Mouse (Mus musculus): ENCODE data around the gene Prr23a2.
"Not testable (repeated sequence)": the region's sequence is repeated elsewhere in the genome, so short reads cannot be mapped to it uniquely, and the experiment has no call there.

Prr23a2 gene

DNA sequence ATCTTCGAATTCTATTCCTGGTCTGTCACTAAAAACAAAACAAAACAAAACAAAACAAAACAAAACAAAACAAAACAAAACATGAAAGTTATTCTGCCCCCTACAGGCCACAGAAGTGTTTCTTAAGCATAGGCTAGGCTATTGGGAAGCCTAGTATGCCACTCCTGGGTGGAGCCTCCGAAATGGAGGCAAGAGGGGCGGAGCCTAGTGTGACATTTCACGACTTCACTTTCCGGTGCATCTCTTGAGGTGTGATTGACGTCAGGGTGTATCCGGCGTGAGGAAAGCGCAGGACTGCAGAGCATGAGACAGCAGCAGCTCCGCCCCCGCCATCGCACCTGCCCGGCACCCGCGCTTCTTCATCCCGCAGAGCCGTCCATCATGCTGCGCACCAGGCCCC lies at the start of gene Prr23a2:
TSS of gene Prr23a2 (plus strand) at position 285 of the 400 bp plus-strand sequence.
- peak; percentile 82 for DNase-seq (ENCODE audit: low spot score)

GRCm38 (mm10) chr9:98807631-98808030 lies 48.7 kb upstream of the Prr23a2 start:
- no peak for DNase-seq (ENCODE audit: low spot score)

- DNase-seq (ENCODE audit: low spot score), result not testable (repeated sequence)
These were observed 46.8 kb upstream of the Prr23a2 start for GRCm38 (mm10) chr9:98809526-98809925.

DNA sequence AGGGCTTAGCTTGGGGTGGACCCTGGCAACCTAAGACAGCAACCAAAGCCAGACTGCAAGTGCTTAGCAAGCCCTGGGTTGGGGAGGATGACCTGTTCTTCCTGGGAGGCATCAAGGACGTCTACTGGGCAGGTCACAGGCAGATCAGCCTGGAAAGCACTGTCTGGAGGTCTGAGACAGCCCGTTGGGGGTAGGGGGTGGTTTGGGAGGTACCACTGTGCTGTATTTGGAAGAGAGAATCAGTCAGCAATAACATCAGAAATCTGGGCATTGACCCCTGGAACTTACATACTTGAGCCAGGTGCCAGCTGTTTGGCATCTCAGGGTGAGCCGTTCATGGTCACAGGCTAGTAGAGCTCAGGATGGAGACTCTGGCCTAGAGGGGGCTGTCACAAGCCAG lies 40.2 kb upstream of the Prr23a2 start:
- no peak for DNase-seq (ENCODE audit: low spot score)

- DNase-seq (ENCODE audit: low spot score), result no peak
These were observed 38.7 kb upstream of the Prr23a2 start for GRCm38 (mm10) chr9:98817592-98817991.

DNA sequence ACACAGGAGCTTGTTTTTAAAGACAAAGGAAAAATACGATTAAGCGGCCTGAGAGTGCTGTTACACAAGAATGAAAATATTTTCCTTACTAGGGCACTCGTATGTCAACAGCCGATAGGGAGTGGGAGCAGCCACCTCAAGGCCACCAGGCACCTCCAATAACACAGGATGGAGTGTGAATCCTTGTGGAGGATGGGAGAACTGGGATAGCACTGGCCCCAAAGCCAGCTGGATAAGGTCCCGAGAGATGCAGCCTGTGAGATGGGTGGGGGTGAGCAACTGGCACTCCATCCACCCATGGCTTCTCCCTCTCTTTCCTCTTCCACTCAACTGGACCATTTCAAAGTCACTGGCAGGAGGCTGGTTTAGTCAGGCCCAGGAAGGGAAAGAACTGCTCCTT lies 37.3 kb upstream of the Prr23a2 start:
- no peak for DNase-seq (ENCODE audit: low spot score)

DNA sequence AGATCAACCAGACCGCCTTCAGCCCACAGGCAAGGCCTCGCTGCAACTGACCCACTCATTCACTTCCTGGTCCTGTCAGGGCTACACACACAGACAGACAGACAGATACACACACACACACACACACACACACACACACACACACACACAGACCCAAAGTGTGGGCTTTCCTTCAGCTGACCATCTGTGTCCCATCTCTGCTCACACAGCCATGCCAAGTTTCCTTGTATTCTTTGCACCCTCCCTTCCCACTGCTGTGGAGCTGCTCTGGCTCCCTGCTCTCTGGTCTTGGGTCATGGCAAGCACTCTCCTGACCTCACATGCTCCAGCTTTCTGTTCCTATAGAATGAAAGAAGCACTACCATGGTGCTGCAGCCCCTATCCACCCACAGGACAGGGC lies 36.8 kb upstream of the Prr23a2 start:
- no peak for DNase-seq (ENCODE audit: low spot score)

DNA sequence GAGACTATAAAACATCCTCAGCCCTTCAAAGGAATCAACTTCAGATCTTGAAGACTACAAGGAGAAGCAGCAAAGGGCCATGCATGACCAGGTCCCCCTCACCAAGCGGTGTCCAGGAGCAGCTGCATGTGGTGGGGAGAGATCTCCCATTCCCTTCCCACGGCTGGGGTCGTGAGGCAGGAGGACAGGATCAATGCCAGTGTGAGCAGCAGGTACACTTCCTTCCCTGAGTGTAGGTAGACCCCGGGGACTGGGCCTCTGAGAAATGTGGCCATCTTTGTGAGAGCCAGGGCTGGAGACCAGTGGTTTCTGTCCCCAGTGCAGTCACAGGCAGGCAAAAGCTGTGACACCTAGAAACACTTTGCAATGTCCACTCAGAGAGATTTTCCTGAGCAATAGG lies 35.8 kb upstream of the Prr23a2 start:
- no peak for DNase-seq (ENCODE audit: low spot score)

GRCm38 (mm10) chr9:98821067-98821466 lies 35.2 kb upstream of the Prr23a2 start:
- DNase-seq (ENCODE audit: low spot score), result no peak

DNA sequence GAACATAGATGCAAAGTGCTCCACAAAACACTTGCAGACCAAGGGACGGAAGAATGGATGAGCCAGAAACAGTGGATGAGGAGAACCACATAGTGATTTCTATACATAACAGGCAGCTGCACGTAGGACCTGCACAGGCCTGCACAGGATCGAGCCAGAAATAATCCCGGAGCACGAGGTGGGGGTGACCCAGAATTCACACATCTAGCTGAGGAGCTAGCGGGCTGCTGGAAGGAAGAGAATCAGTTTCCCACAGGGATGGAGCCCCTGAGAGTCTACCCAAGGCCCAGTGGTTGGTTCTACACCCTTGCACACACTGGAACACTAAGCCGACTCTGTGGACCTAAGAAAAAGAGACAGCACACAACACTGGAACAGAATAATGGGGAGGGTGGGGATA lies 32.5 kb upstream of the Prr23a2 start:
- DNase-seq (ENCODE audit: low spot score), result no peak

- no peak for DNase-seq (ENCODE audit: low spot score)
These were observed 26.8 kb upstream of the Prr23a2 start for GRCm38 (mm10) chr9:98829508-98829907.

DNA sequence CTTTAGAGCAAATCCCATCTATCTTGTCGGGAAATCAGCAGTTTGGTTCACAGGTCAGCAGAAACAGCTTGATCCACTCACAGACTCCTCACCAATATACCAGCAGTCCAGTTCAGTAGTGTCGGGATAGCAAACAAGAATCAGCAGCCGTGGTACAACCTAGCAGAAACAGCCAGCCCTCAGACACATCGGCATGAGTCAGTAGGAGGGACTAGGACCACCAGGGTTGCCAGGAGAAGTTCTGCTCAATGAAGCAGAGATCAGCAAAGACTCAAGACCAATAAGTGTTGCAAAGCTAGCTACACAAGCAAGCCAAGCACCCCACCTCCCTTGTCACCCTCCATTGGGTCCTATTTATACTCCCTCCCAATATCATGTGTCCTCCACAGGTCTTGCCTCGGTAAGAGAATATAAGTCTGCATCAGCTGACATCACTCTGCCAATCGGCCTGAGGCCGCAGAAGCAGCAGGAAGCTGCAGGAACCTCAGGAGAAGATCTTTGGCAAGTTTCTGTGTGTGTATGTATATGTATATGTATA lies 18.7 kb upstream of the Prr23a2 start:
- no peak for DNase-seq (ENCODE audit: low spot score)

GRCm38 (mm10) chr9:98842117-98842516 lies 14.2 kb upstream of the Prr23a2 start, which contains the start of gene Prr23a1:
TSS of gene Prr23a1 (plus strand) at chr9:98842503.
- DNase-seq (ENCODE audit: low spot score), result peak; percentile 87

DNA sequence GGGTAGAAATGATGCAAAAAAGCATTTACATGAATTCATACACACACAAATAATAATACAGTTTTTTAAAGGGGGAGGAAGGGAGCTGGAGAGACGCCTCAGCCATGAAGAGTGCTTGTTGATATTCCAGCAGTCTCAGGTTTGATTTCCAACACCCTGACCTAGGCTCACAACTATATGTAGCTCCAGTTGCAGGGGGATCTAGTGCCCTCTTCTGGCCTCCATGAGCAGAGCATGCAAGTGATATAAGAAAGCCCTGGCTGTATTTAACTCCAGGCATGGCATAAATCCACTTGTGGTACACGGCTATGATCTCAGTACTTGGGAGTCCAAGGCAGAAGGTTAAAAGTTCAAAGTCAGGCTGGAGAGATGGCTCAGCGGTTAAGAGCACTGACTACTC lies 7.2 kb downstream of the Prr23a2 start:
- peak; percentile 17 for DNase-seq (ENCODE audit: low spot score)

DNA sequence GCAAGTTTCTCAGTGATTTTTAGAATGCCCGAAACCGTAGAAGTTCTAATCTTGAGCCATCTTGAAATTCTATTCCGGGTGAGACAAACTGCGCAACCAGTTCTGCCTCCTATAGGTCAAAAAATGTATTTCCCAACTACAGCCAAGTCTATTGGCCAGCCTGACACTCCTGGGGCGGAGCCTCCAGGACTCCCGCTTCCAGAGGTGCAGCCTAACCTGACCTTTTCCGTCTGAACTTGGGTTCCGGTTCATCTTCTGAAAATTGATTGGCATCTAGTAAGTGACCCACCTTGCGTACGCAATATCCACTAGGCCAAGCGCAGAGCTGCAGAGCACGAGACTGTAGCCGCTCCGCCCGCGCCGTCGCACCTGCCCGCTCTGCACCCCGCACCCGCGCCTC lies 8.3 kb downstream of the Prr23a2 start, which contains the start of gene Prr23a3:
TSS of gene Prr23a3 (plus strand) at position 197 of the 400 bp plus-strand sequence.
- peak; percentile 80 for DNase-seq (ENCODE audit: low spot score)

GRCm38 (mm10) chr9:98901486-98901885 lies 45.2 kb downstream of the Prr23a2 start:
- DNase-seq (ENCODE audit: low spot score), result no peak

GRCm38 (mm10) chr9:98902819-98903218 lies 46.5 kb downstream of the Prr23a2 start, which contains the start of gene 7420426K07Rik:
TSS of gene 7420426K07Rik (plus strand) at chr9:98903119.
- DNase-seq (ENCODE audit: low spot score), result no peak
